Mouse (Mus musculus) cerebellum, postnatal 25 days (tissue): ENCODE measurements at regions not wholly inside any gene's neighbourhood (a gene's known extent, or its start where the extent isn't known, plus 50 kb on each side); places are given as distances from the start of the nearest gene placed in this dataset.

ENCODE experiments used
- DNase-seq, 2 experiments: peaks; one replicate each; pipeline ENCODE4 v3.0.0; 2021; ENCODE audit warnings: mixed read lengths in 2 of 2

DNA sequence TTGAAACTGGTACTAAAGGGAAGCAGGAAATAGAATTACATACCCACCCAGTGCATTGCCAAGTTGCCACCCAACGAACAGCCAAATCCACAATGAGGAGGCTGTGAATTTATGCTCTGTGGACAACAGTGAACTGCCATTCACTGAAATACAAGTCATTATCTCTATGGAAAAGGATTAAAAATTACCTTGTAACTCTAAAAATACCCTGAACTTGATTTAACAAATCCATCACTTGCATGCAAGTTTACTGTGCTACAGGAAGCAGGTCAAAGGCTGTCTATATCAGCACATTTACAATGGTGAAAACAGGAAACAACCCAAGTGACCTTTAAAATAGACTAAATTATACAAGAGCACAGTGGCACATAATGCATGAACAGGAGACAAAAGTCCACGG, 202.2 kb upstream of the Sema6d start:
- no peak for DNase-seq

DNA sequence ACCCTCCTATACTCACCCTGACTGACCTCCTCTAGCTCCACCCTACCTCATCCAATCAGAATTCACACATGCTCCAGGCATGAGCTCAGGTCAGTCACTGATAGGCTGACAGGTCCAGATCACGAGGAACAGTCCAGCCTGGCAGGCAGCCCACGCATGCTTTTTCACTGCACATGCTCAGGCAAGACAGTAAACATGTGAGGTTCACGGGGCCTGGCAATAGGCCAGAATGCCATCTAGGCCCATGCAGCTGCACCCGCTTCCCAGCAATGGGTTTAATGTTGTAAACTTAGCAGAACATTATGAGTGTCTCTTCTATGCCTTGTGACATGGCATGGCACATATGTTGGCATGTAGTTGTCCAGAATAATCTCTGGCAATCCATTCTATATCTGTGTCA, 177.8 kb upstream of the Sema6d start:
- DNase-seq: peak in 1 of 2 experiments; percentile 8

DNA sequence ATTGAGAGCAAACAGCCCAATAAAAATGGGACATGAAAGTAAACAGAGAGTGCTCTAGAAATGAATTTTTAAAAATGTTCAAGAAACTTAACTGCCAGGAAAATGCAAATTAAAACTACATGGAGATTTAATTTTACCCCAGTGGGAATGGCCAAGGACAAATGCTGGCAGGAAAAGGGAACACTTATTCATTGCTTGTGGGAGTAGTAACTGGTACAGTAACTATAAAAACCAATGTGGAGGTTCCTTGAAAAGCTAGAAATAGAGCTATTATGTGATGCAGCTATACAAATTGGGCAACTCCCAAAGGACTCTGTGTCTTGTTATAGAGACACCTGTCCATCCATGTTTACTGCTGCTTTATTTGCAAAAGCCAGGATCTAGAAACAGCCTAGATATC, 175.7 kb upstream of the Sema6d start:
- DNase-seq: no peak

DNA sequence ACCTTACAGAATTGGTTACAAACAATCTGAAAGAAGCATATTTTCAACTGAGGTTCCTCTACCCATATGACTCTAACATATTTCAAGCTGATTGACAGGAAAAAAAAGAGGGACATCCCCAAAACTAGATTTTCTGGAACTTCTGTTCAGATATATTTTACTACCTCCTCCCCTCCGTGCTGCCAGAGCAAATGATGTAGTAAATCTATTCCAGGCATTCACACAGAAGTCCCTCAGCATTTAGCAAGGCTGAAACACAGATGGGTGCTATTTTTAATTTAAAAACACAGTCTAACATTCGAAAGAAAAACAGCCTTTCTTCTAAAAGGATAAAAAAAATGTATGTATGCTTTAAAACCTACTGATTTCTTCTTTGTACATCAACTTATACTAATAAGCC, 169.4 kb upstream of the Sema6d start:
- no peak for DNase-seq

DNA sequence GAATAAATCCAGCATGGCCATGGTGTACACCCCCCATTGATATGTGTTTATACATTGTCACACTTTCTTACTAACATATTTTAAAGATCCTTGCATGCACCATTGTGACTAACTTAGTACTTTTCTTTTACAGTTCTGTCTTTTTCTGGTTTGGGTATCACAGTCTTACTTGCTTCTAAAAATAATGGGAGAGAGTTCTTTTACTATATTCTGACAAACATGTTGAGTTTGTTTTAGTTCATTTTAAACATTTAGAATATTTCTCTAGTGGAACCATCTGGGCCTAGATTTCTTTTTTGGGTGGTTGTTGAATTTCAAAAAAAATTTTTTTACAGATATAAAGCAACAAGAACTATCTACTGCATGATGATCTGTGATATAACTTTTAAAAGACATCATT, 161.7 kb upstream of the Sema6d start:
- DNase-seq: no peak

DNA sequence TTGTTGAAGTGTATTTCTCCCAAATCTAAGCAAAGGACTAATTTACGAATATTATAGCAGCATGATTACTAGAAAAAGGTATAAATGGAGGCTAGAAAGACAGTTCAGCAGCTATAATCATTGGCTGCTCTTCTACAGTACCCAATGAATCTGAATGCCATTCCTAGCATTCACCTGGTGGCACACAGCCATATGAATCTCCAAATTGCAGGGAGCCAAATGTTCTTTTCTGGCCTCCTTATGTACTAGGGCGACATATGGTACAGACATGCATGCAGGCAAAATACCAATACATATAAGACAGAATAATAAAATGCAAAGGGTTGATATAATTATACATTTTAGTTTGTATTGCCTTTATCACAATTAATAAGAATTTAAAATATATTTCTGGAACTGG, 152.9 kb upstream of the Sema6d start:
- DNase-seq: peak; percentile 52 to 72

DNA sequence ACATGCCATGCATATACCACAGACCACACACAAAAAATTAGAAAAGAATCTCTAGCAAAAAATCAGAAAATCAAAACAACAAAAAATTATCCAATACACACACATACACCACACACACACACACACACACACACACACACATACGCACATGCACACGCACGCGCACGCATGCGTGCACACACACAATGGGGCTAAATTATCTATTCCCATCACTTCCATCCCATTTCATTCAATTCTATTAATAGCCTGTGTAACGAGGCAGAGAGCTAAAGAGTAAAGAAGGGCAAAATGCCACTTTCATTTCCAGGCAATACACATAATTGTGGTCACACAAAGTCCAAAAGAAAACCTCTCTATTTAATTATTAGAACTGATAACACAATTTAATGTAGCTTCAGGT, 126.2 kb upstream of the Sema6d start:
- no peak for DNase-seq

DNA sequence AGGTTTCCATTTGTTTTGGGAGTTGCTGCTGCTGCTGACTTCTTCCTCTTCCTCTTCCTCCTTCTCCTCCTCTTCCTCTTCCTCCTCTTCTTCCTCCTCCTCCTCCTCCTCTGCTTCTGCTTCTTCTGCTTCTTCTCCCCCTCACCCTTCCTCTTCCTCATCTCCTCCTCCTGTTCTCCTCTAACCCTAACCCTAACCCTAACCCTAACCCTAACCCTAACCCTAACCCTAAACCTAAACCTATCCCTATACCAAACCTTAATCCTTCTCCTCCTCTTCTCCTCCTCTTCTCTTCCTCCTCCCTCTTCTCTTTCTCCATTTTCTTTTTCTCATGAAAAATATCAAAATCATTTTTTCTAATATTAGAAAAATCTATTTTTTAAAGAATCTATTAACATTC, 86.3 kb upstream of the Sema6d start:
- DNase-seq: no peak

DNA sequence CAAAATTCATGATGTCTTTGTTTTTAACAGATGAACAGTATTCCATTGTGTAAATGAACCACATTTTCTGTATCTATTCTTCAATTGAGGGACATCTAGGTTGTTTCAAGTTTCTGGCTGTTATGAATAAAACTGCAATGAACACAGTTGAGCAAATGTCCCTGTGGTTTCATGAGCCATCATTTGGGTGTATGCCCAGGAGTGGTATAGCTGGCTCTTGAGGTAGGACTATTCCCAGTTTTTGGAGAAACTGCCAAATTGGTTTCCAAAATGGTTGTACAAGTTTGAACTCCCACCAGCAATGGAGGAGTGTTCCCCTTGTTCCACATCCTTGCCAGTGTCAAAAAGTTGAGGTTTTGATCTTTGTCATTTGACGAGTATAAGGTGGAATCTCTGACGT, 74.2 kb upstream of the Sema6d start:
- no peak for DNase-seq
